Mouse (Mus musculus) kidney, adult 2 months (tissue): Measurements from ENCODE around the gene Mrps15.

Experiments
- CTCF ChIP-seq: fragments of 200-500 bp; conservative IDR thresholded peaks from 2 replicates; pipeline ENCODE4 v1.5.1; 2011; ENCODE audit warnings: low read depth, mild to moderate bottlenecking, control low read depth, low read length, moderate library complexity, mixed read lengths; ENCODE audit not compliant: insufficient read depth, insufficient read length
- POLR2A ChIP-seq: fragments of 200-500 bp; IDR thresholded peaks from one replicate; pipeline ENCODE4 v1.6.1; 2011; ENCODE audit warnings: low read depth, low read length, control low read depth

GRCm38 (mm10) chr4:126065241-126065640 is 18.5 kb downstream of the Mrps15 start:
- TF ChIP-seq CTCF: no peak
- no peak for TF ChIP-seq POLR2A
